Mouse (Mus musculus) liver, embryonic 11.5 days (tissue): ENCODE measurements around the gene Gulp1. TPM values are rescaled to one million over a fixed set of nuclear protein-coding genes. Genes with fewer than 3 reads are reported as not detected.
A peak's percentile ranks its signal among the peaks of the same experiment; 100 is the strongest.

Experiments used
- ATAC-seq: fragments of 200-750 bp; cut with Nextera tagmentation; replicated peaks from 2 replicates; pipeline ENCODE4 v1.8.0; 2017; ENCODE audit warnings: moderate number of reproducible peaks, mild to moderate bottlenecking, moderate TSS enrichment, moderate library complexity; ENCODE audit not compliant: low FRiP score
- DNase-seq: peaks from one replicate; pipeline ENCODE4 v3.0.0-alpha.2; 2017; ENCODE audit warnings: low spot score
- H3K27ac ChIP-seq: fragments of 300-500 bp; sonication (generic); 2 replicates; pipeline ENCODE4 v1.5.1; 2014; ENCODE audit warnings: mild to moderate bottlenecking, low read depth, low read length, control low read depth
- H3K27me3 ChIP-seq: fragments of 300-500 bp; sonication (generic); replicated peaks from 2 replicates; pipeline ENCODE4 v1.6.1; 2014; ENCODE audit warnings: low read length, mixed read lengths; ENCODE audit not compliant: control insufficient read depth, insufficient read depth
- H3K36me3 ChIP-seq: fragments of 300-500 bp; sonication (generic); 2 replicates; pipeline ENCODE4 v1.6.1; 2014; ENCODE audit warnings: mild to moderate bottlenecking, low read length, moderate library complexity, mixed read lengths; ENCODE audit not compliant: control insufficient read depth, insufficient read depth
- H3K4me1 ChIP-seq: fragments of 300-500 bp; sonication (generic); replicated peaks from 2 replicates; pipeline ENCODE4 v1.6.1; 2014; ENCODE audit warnings: low read length, mixed read lengths; ENCODE audit not compliant: control insufficient read depth, insufficient read depth
- H3K4me2 ChIP-seq: fragments of 300-500 bp; sonication (generic); 2 replicates; pipeline ENCODE4 v1.6.1; 2014; ENCODE audit warnings: mild to moderate bottlenecking, control low read depth, moderate library complexity
- H3K4me3 ChIP-seq: fragments of 300-500 bp; sonication (generic); 2 replicates; pipeline ENCODE4 v1.5.1; 2014; ENCODE audit warnings: low read depth, low read length, control low read depth
- H3K9ac ChIP-seq: fragments of 300-500 bp; sonication (generic); 2 replicates; pipeline ENCODE4 v1.6.1; 2014; ENCODE audit warnings: low read depth, low read length, control low read depth
- H3K9me3 ChIP-seq: fragments of 300-500 bp; sonication (generic); 2 replicates; pipeline ENCODE4 v1.6.1; 2016; ENCODE audit warnings: low read length, inconsistent platforms, mixed read lengths; ENCODE audit not compliant: control insufficient read depth
- WGBS: fragments of 180-500 bp; shearing (Covaris S2); extraction: QIAGEN DNeasy Blood & Tissue Kit; methylation state at CpG from one replicate; pipeline ENCODE4 v1.1.7; 2014; 5-methylcytosine and 5-hydroxymethylcytosine counted together
- polyA plus RNA-seq: library from polyadenylated mRNA; unstranded; fragments of >200 nt; fragmentation: Nextera tagmentation; extraction: Ambion mirVana; gene quantifications from 2 replicates; pipeline ENCODE4 v1.2.1, GENCODE M21; 2014

Gene Gulp1
- 4.5 and 5.4 TPM in 2 replicates for polyA plus RNA-seq

GRCm38 (mm10) chr1:44551461-44552370, at the start of gene Gulp1:
Gulp1 (plus strand) TSS chr1:44551511.
- Histone ChIP-seq H3K4me2 (peak within 1 kb of the TSS; percentile 92), H3K9me3 (no peaks in the 10 kb centered on the region), H3K9ac (peak within 1 kb of the TSS; percentile 60), H3K4me1 (no peaks in the 10 kb centered on the region), H3K27ac (no peak within 1 kb of the TSS), H3K4me3 (peak within 1 kb of the TSS; percentile 64), H3K27me3 (no peaks in the 10 kb centered on the region), H3K36me3 (no peaks in the 10 kb centered on the region)
- ATAC-seq (peak; percentile 79), DNase-seq (peak; percentile 78)
- WGBS = under 1% methylated on average over 55 of the region's 55 CpGs

- DNase-seq (no peak), ATAC-seq (no peak)
- no peaks in the 10 kb centered on the region for H3K4me1 ChIP-seq
- 68% methylated on average over 6 of the region's 6 CpGs for WGBS
- H3K27me3 ChIP-seq = no peaks in the 10 kb centered on the region
- no peak overlapping the region for H3K9ac ChIP-seq
- H3K4me2 ChIP-seq = no peak overlapping the region
- H3K4me3 ChIP-seq = no peak overlapping the region
- no peaks in the 10 kb centered on the region for H3K9me3 ChIP-seq
- H3K36me3 ChIP-seq = no peaks in the 10 kb centered on the region
- H3K27ac ChIP-seq = no peak overlapping the region
These were observed 1.1 kb upstream of the Gulp1 start for GRCm38 (mm10) chr1:44550261-44550660.

GRCm38 (mm10) chr1:44552371-44552841, 1.1 kb downstream of the Gulp1 start:
- ATAC-seq (peak; percentile 50), DNase-seq (peak; percentile 60)
- H3K36me3 ChIP-seq = no peaks in the 10 kb centered on the region
- peak overlapping the region; percentile 60 for H3K9ac ChIP-seq
- no peaks in the 10 kb centered on the region for H3K4me1 ChIP-seq
- peak overlapping the region; percentile 64 for H3K4me3 ChIP-seq
- WGBS = 9% methylated on average over 15 of the region's 15 CpGs
- no peak overlapping the region for H3K27ac ChIP-seq
- no peaks in the 10 kb centered on the region for H3K27me3 ChIP-seq
- peak overlapping the region; percentile 92 for H3K4me2 ChIP-seq
- H3K9me3 ChIP-seq = no peaks in the 10 kb centered on the region

DNA sequence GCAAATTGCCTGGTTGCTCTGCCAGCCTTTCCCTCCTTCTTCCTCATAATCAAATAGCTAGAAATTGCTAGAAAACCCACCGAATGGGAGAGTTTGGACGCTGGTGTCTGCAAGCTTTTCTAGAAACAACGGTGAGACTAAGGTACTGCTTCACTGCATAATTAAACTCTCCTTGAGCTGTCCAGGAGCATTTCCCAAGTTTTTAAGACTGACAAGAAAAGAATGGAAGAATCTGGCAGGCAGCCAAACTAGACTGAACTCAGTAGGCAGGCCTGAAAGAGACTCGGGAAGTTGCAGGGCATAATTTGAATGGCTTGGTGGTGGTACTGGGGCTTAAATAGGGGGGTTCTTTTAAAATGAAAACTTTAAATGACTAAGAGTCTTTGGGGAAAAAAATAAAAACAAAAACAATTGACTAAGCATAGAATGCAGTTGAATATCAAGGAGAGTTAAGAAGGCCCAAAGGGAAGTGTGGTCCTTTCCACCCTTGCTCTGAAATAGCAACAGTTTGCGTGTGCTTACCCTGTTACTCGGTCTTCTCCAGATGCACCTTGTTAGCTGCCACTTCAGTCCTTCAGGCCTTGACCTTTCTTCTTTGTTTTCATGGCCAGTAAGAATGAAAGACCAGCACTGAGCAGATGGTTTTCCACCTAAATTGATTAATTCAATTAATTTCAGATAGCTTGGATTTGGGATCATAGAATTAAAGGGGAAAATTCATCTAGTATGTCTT, 2.0 kb downstream of the Gulp1 start:
- Histone ChIP-seq H3K9me3 (no peaks in the 10 kb centered on the region), H3K36me3 (no peaks in the 10 kb centered on the region), H3K4me3 (no peak overlapping the region), H3K4me2 (peak overlapping the region; percentile 92; the same call in 1 of the 2 replicates), H3K4me1 (no peaks in the 10 kb centered on the region), H3K27ac (no peak overlapping the region), H3K9ac (no peak overlapping the region), H3K27me3 (no peaks in the 10 kb centered on the region)
- WGBS = 73% methylated on average over 6 of the region's 6 CpGs
- DNase-seq (no peak), ATAC-seq (no peak)

- Histone ChIP-seq H3K27ac (no peak overlapping the region), H3K4me3 (no peak overlapping the region), H3K9me3 (no peaks in the 10 kb centered on the region), H3K4me1 (no peaks in the 10 kb centered on the region), H3K27me3 (no peaks in the 10 kb centered on the region), H3K4me2 (no peak overlapping the region), H3K9ac (no peak overlapping the region), H3K36me3 (no peaks in the 10 kb centered on the region)
- DNase-seq (no peak), ATAC-seq (no peak)
- WGBS = 87% methylated on average over 4 of the region's 4 CpGs
These were observed 16.1 kb downstream of the Gulp1 start for GRCm38 (mm10) chr1:44567431-44567830.

DNA sequence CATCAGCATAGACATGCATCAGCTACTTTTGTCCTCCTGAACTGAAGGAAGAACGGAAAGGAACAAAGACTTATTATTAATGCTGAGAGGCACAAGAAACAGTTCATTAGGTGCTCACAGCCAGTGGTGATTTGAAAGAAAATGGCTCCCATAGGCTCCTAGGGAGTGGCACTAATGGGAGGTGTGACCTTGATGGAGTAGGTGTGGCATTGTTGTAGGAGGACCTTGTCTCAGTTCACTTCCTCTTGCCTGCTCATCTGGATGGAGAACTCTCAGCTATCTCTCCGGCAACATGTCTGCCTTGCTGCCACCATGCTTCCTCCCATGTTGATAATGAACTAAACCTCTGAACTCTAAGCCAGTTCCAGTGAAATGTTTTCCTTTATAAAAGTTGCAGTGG, 17.0 kb downstream of the Gulp1 start:
- no peak for ATAC-seq
- Histone ChIP-seq H3K36me3 (no peaks in the 10 kb centered on the region), H3K4me1 (no peaks in the 10 kb centered on the region), H3K4me2 (no peak overlapping the region), H3K27me3 (no peaks in the 10 kb centered on the region), H3K9me3 (no peaks in the 10 kb centered on the region), H3K9ac (no peak overlapping the region), H3K27ac (no peak overlapping the region), H3K4me3 (no peak overlapping the region)
- DNase-seq = no peak
- WGBS = 79% methylated on average over 2 of the region's 2 CpGs

DNA sequence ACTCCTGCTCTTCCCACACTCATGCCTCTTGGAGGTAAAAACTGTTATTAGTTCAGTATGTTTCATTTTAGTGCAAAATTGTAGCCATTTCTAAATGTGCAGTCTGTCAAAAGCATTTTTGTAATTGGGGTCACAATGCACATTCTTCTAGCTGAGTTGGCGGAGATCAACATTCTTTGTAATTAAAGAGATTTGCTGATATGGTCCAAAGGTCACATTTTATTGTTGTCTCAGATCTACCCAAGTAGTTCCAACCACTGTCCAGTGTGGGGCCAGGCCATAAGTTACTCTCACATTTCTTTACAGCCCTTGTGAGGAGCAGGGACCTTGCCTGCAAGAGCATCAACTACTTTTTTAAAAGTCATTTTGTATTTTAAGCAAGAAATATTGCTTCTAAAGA, 24.7 kb downstream of the Gulp1 start:
- 83% methylated on average over 1 of the region's 1 CpGs for WGBS
- no peak overlapping the region for H3K4me2 ChIP-seq
- no peak overlapping the region for H3K4me3 ChIP-seq
- H3K4me1 ChIP-seq = no peaks in the 10 kb centered on the region
- DNase-seq = no peak
- H3K27ac ChIP-seq = no peak overlapping the region
- no peaks in the 10 kb centered on the region for H3K9me3 ChIP-seq
- no peaks in the 10 kb centered on the region for H3K27me3 ChIP-seq
- H3K36me3 ChIP-seq = no peaks in the 10 kb centered on the region
- H3K9ac ChIP-seq = no peak overlapping the region
- no peak for ATAC-seq

DNA sequence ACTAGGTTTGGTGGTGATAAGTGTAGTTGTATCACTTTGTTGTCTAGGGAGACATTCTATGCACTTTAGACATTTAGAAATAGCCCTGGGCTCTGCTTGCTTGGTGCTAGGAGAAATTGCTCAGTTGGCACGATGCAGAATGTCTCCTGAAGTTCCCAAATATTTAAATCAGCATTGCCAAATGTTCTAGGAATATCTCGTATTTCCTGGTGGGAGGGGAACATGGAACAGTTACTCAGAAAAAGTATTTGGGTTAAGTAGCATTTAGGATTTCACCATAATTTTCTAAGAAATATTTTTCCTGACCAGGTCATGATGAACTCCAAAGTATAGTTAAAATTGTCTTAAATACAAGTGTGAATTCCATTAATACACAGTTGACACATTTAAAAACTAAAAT, 25.3 kb downstream of the Gulp1 start:
- Histone ChIP-seq H3K27ac (no peak overlapping the region), H3K9me3 (no peaks in the 10 kb centered on the region), H3K27me3 (no peaks in the 10 kb centered on the region), H3K36me3 (no peaks in the 10 kb centered on the region), H3K4me1 (no peaks in the 10 kb centered on the region), H3K4me2 (no peak overlapping the region), H3K4me3 (no peak overlapping the region), H3K9ac (no peak overlapping the region)
- whole genome bisulfite sequencing = 69% methylated on average over 2 of the region's 2 CpGs
- DNase-seq = no peak
- ATAC-seq = no peak
